Mouse (Mus musculus): ENCODE measurements around the gene Col15a1. TPM values are rescaled to one million over a fixed set of nuclear protein-coding genes. Genes with fewer than 3 reads are reported as not detected.

Col15a1 gene
- polyA plus RNA-seq, 1 experiment, result 0.18 TPM

- Histone ChIP-seq H3ac (ENCODE audit: control insufficient read depth, insufficient read length) (no peak overlapping the region), H3K79me2 (ENCODE audit: control insufficient read depth, insufficient read depth) (no peaks in the 10 kb centered on the region), H3K27me3 (ENCODE audit: control insufficient read depth, insufficient read depth, insufficient read length) (peaks cover 26% of the 10 kb centered on the region), H3K4me2 (ENCODE audit: low read depth) (no peak overlapping the region), H3K4me3 (no peak overlapping the region), H3K36me3 (ENCODE audit: control insufficient read depth, insufficient read depth) (no peaks in the 10 kb centered on the region)
- no peak for TF ChIP-seq SRF (IDR thresholded peaks at IDR 0.05; ENCODE audit: control insufficient read depth, insufficient read length, low read depth)
- no peak for TF ChIP-seq TCF3 (IDR thresholded peaks at IDR 0.05; ENCODE audit: insufficient read length, low read depth)
- TF ChIP-seq E2F4 (IDR thresholded peaks at IDR 0.05; ENCODE audit: insufficient read depth), result no peak
- no peak for TF ChIP-seq CEBPB (IDR thresholded peaks at IDR 0.05; ENCODE audit: insufficient read depth, poor library complexity, severe bottlenecking)
These were observed 36.7 kb downstream of the Col15a1 start for GRCm38 (mm10) chr4:47244651-47245050.

- no peaks in the 10 kb centered on the region for H3K36me3 ChIP-seq (ENCODE audit: control insufficient read depth, insufficient read depth)
- H3ac ChIP-seq (ENCODE audit: control insufficient read depth, insufficient read length), result no peak overlapping the region
- H3K79me2 ChIP-seq (ENCODE audit: control insufficient read depth, insufficient read depth), result no peaks in the 10 kb centered on the region
- no peak overlapping the region for H3K4me3 ChIP-seq
- no peak overlapping the region for H3K4me2 ChIP-seq (ENCODE audit: low read depth)
- no peak for TF ChIP-seq POLR2A (IDR thresholded peaks at IDR 0.05; ENCODE audit: insufficient read length, low read depth)
- TF ChIP-seq POLR2AphosphoS2 (IDR thresholded peaks at IDR 0.05; ENCODE audit: insufficient read length, low read depth), result no peak
- TF ChIP-seq TCF3 (IDR thresholded peaks at IDR 0.05; ENCODE audit: insufficient read length, low read depth), result no peak
- no peak for TF ChIP-seq TCF12 (IDR thresholded peaks at IDR 0.05; ENCODE audit: insufficient read depth, poor library complexity, severe bottlenecking)
- TF ChIP-seq MAX (IDR thresholded peaks at IDR 0.05; ENCODE audit: low read depth), result no peak
- no peak for TF ChIP-seq MYOG (IDR thresholded peaks at IDR 0.05; ENCODE audit: control insufficient read depth in 1 of 3, insufficient read depth in 1 of 3, insufficient read length in 2 of 3, low read depth in 2 of 3)
- no peak for TF ChIP-seq SRF (IDR thresholded peaks at IDR 0.05; ENCODE audit: control insufficient read depth, insufficient read length, low read depth)
- no peak for TF ChIP-seq E2F4 (IDR thresholded peaks at IDR 0.05; ENCODE audit: insufficient read depth)
- H3K27me3 ChIP-seq (ENCODE audit: control insufficient read depth, insufficient read depth, insufficient read length), result peaks cover 33% of the 10 kb centered on the region
These were observed 37.7 kb downstream of the Col15a1 start for GRCm38 (mm10) chr4:47245621-47246020.

- Histone ChIP-seq H3K4me2 (ENCODE audit: low read depth) (no peak overlapping the region), H3K4me3 (no peak overlapping the region), H3K36me3 (ENCODE audit: control insufficient read depth, insufficient read depth) (no peaks in the 10 kb centered on the region), H3ac (ENCODE audit: control insufficient read depth, insufficient read length) (no peak overlapping the region), H3K79me2 (ENCODE audit: control insufficient read depth, insufficient read depth) (no peaks in the 10 kb centered on the region), H3K27me3 (ENCODE audit: control insufficient read depth, insufficient read depth, insufficient read length) (peaks cover 33% of the 10 kb centered on the region)
- no peak for TF ChIP-seq POLR2AphosphoS2 (IDR thresholded peaks at IDR 0.05; ENCODE audit: insufficient read length, low read depth)
These were observed 38.9 kb downstream of the Col15a1 start for GRCm38 (mm10) chr4:47246811-47247210.

GRCm38 (mm10) chr4:47247574-47247973 is 39.6 kb downstream of the Col15a1 start:
- no peak overlapping the region for H3K4me3 ChIP-seq
- no peak overlapping the region for H3K4me2 ChIP-seq (ENCODE audit: low read depth)
- H3ac ChIP-seq (ENCODE audit: control insufficient read depth, insufficient read length), result no peak overlapping the region
- peaks cover 33% of the 10 kb centered on the region for H3K27me3 ChIP-seq (ENCODE audit: control insufficient read depth, insufficient read depth, insufficient read length)
- no peaks in the 10 kb centered on the region for H3K36me3 ChIP-seq (ENCODE audit: control insufficient read depth, insufficient read depth)
- TF ChIP-seq MYOD1 (IDR thresholded peaks at IDR 0.05; ENCODE audit: control insufficient read depth in 1 of 3, insufficient read length in 2 of 3, low read depth in 2 of 3) (no peak), CEBPB (IDR thresholded peaks at IDR 0.05; ENCODE audit: insufficient read depth, poor library complexity, severe bottlenecking) (no peak), POLR2A (IDR thresholded peaks at IDR 0.05; ENCODE audit: insufficient read length, low read depth) (no peak), E2F4 (IDR thresholded peaks at IDR 0.05; ENCODE audit: insufficient read depth) (no peak), USF1 (IDR thresholded peaks at IDR 0.05; ENCODE audit: low read depth) (no peak), MYOG (IDR thresholded peaks at IDR 0.05; ENCODE audit: control insufficient read depth in 1 of 3, insufficient read depth in 1 of 3, insufficient read length in 2 of 3, low read depth in 2 of 3) (no peak), POLR2AphosphoS2 (IDR thresholded peaks at IDR 0.05; ENCODE audit: insufficient read length, low read depth) (no peak)
- H3K79me2 ChIP-seq (ENCODE audit: control insufficient read depth, insufficient read depth), result no peaks in the 10 kb centered on the region

GRCm38 (mm10) chr4:47249193-47249592 is 41.2 kb downstream of the Col15a1 start:
- Histone ChIP-seq H3ac (ENCODE audit: control insufficient read depth, insufficient read length) (no peak overlapping the region), H3K27me3 (ENCODE audit: control insufficient read depth, insufficient read depth, insufficient read length) (peaks cover 28% of the 10 kb centered on the region), H3K36me3 (ENCODE audit: control insufficient read depth, insufficient read depth) (no peaks in the 10 kb centered on the region), H3K4me3 (no peak overlapping the region), H3K79me2 (ENCODE audit: control insufficient read depth, insufficient read depth) (no peaks in the 10 kb centered on the region), H3K4me2 (ENCODE audit: low read depth) (no peak overlapping the region)
- TF ChIP-seq REST (IDR thresholded peaks at IDR 0.05; ENCODE audit: insufficient read depth, insufficient read length) (no peak), TCF12 (IDR thresholded peaks at IDR 0.05; ENCODE audit: insufficient read depth, poor library complexity, severe bottlenecking) (no peak), POLR2A (IDR thresholded peaks at IDR 0.05; ENCODE audit: insufficient read length, low read depth) (no peak), MAX (IDR thresholded peaks at IDR 0.05; ENCODE audit: low read depth) (no peak), MYOG (IDR thresholded peaks at IDR 0.05; ENCODE audit: control insufficient read depth in 1 of 3, insufficient read depth in 1 of 3, insufficient read length in 2 of 3, low read depth in 2 of 3) (no peak), E2F4 (IDR thresholded peaks at IDR 0.05; ENCODE audit: insufficient read depth) (no peak), MYOD1 (IDR thresholded peaks at IDR 0.05; ENCODE audit: control insufficient read depth in 1 of 3, insufficient read length in 2 of 3, low read depth in 2 of 3) (no peak), TCF3 (IDR thresholded peaks at IDR 0.05; ENCODE audit: insufficient read length, low read depth) (no peak), POLR2AphosphoS2 (IDR thresholded peaks at IDR 0.05; ENCODE audit: insufficient read length, low read depth) (no peak), SRF (IDR thresholded peaks at IDR 0.05; ENCODE audit: control insufficient read depth, insufficient read length, low read depth) (no peak), USF1 (IDR thresholded peaks at IDR 0.05; ENCODE audit: low read depth) (no peak), CEBPB (IDR thresholded peaks at IDR 0.05; ENCODE audit: insufficient read depth, poor library complexity, severe bottlenecking) (no peak)

All from myocyte (in vitro differentiated cells).